Comparison of ENCODE assay signal across 8 mouse cellular contexts in genomic region chr17:5440159-5440971, GRCm38 (mm10). TPM values are rescaled to one million over a fixed set of nuclear protein-coding genes. Genes with fewer than 3 reads are reported as not detected.
DNase-seq lines count a peak whose midpoint lies in the region; ATAC-seq and TF ChIP-seq lines count a peak whose summit lies in the region.

Gene Tmem242 (minus strand): TSS chr17:5440259.

- H3K4me3 ChIP-seq in bone marrow, adult 2 months (replicated peaks; ENCODE audit: control insufficient read depth, low read depth, low read length) = peak within 1 kb of the TSS; percentile 79
- H3K4me3 ChIP-seq in embryonic facial prominence, embryonic 15.5 days (replicated peaks) = peak within 1 kb of the TSS; percentile 75
- peak within 1 kb of the TSS; percentile 70 for H3K4me3 ChIP-seq in limb, embryonic 14.5 days (replicated peaks; ENCODE audit: low read length)
- H3K4me3 ChIP-seq in midbrain, postnatal 0 days (ENCODE audit: low read depth, low read length) = peak within 1 kb of the TSS; percentile 67

- no peaks in the 10 kb centered on the region; the same call in 1 of the 2 replicates for H3K4me1 ChIP-seq in bone marrow, adult 2 months (ENCODE audit: control insufficient read depth, insufficient read depth, low read length)
- peaks cover 12% of the 10 kb centered on the region for H3K4me1 ChIP-seq in embryonic facial prominence, embryonic 15.5 days
- peaks cover 4% of the 10 kb centered on the region for H3K4me1 ChIP-seq in limb, embryonic 14.5 days (ENCODE audit: control insufficient read depth, insufficient read depth, low read length)
- no peaks in the 10 kb centered on the region for H3K4me1 ChIP-seq in midbrain, postnatal 0 days (ENCODE audit: insufficient read depth, low read length)

- under 1% methylated on average over 27 of the region's 27 CpGs for WGBS in bone marrow, adult 2 months
- under 1% methylated on average over 27 of the region's 27 CpGs for WGBS in embryonic facial prominence, embryonic 15.5 days
- under 1% methylated on average over 27 of the region's 27 CpGs for WGBS in limb, embryonic 14.5 days
- WGBS in midbrain, postnatal 0 days = 0% methylated on average over 27 of the region's 27 CpGs

- peak within 1 kb of the TSS; percentile 87 for H3K9ac ChIP-seq in embryonic facial prominence, embryonic 15.5 days
- H3K9ac ChIP-seq in limb, embryonic 14.5 days (ENCODE audit: low read depth, low read length, severe bottlenecking) = peak within 1 kb of the TSS; percentile 77
- H3K9ac ChIP-seq in midbrain, postnatal 0 days (replicated peaks; ENCODE audit: low read length, poor library complexity, severe bottlenecking) = peak within 1 kb of the TSS; percentile 76

- H3K9me3 ChIP-seq in embryonic facial prominence, embryonic 15.5 days (replicated peaks) = no peaks in the 10 kb centered on the region
- H3K9me3 ChIP-seq in limb, embryonic 14.5 days (ENCODE audit: control insufficient read depth, low read length) = no peaks in the 10 kb centered on the region
- no peaks in the 10 kb centered on the region for H3K9me3 ChIP-seq in midbrain, postnatal 0 days (ENCODE audit: low read length)

- H3K27me3 ChIP-seq in embryonic facial prominence, embryonic 15.5 days = no peaks in the 10 kb centered on the region
- H3K27me3 ChIP-seq in limb, embryonic 14.5 days (ENCODE audit: control insufficient read depth, insufficient read depth, low read length) = no peaks in the 10 kb centered on the region
- H3K27me3 ChIP-seq in midbrain, postnatal 0 days (ENCODE audit: insufficient read depth, low read length) = no peaks in the 10 kb centered on the region

- no peaks in the 10 kb centered on the region for H3K36me3 ChIP-seq in embryonic facial prominence, embryonic 15.5 days
- peaks cover 6% of the 10 kb centered on the region for H3K36me3 ChIP-seq in limb, embryonic 14.5 days (ENCODE audit: control insufficient read depth, insufficient read depth, low read length)
- H3K36me3 ChIP-seq in midbrain, postnatal 0 days (ENCODE audit: insufficient read depth, low read length) = peaks cover 6% of the 10 kb centered on the region; the same call in 1 of the 2 replicates

- DNase-seq in 416B (ENCODE audit: low read depth) = peak; percentile 94
- DNase-seq in heart, adult 8-10 months (ENCODE audit: low spot score) = peak; percentile 93
- DNase-seq in kidney, adult 9 months = peak; percentile 96
- peak; percentile 93 for DNase-seq in limb, embryonic 14.5 days (ENCODE audit: low spot score)
- DNase-seq in midbrain, postnatal 0 days (ENCODE audit: low spot score) = peak; percentile 94
- DNase-seq in spleen, postnatal 14 days (ENCODE audit: low spot score in 2 of 2) = peak; percentile 72 to 87

- peak within 1 kb of the TSS; percentile 45; the same call in 1 of the 2 replicates for H3K27ac ChIP-seq in bone marrow, adult 2 months (ENCODE audit: control insufficient read depth, insufficient read depth, low read depth, low read length, poor library complexity)
- peak within 1 kb of the TSS; percentile 86 for H3K27ac ChIP-seq in embryonic facial prominence, embryonic 15.5 days (replicated peaks)
- H3K27ac ChIP-seq in limb, embryonic 14.5 days (replicated peaks; ENCODE audit: low read depth, low read length) = peak within 1 kb of the TSS; percentile 70
- peak within 1 kb of the TSS; percentile 65 for H3K27ac ChIP-seq in midbrain, postnatal 0 days (ENCODE audit: low read depth, low read length)

- TF ChIP-seq POLR2A in bone marrow, adult 2 months (IDR thresholded peaks at IDR 0.05; ENCODE audit: borderline replicate concordance, control insufficient read depth, low read depth, low read length) = no peak
- TF ChIP-seq POLR2A in limb, embryonic 14.5 days (IDR thresholded peaks at IDR 0.05; ENCODE audit: borderline replicate concordance, extremely low read depth, insufficient read depth, insufficient read length) = peak; percentile 44; the same call in 1 of the 2 replicates

- H3K4me2 ChIP-seq in embryonic facial prominence, embryonic 15.5 days (replicated peaks) = peak within 1 kb of the TSS; percentile 77
- peak within 1 kb of the TSS; percentile 75 for H3K4me2 ChIP-seq in limb, embryonic 14.5 days (replicated peaks; ENCODE audit: low read depth, low read length, severe bottlenecking)
- H3K4me2 ChIP-seq in midbrain, postnatal 0 days (ENCODE audit: low read depth, low read length, poor library complexity, severe bottlenecking) = peak within 1 kb of the TSS; percentile 78

- TF ChIP-seq CTCF in bone marrow, adult 2 months (IDR thresholded peaks at IDR 0.05; ENCODE audit: control insufficient read depth, insufficient read depth, low read length) = peak; percentile 53
- peak; percentile 77 for TF ChIP-seq CTCF in midbrain, postnatal 0 days (IDR thresholded peaks at IDR 0.05)

- peak; percentile 80 for ATAC-seq in embryonic facial prominence, embryonic 15.5 days (ENCODE audit: insufficient number of reproducible peaks, low FRiP score, low TSS enrichment, low read depth)
- peak; percentile 95 for ATAC-seq in limb, embryonic 14.5 days (ENCODE audit: low FRiP score, low read depth)
- ATAC-seq in midbrain, postnatal 0 days (ENCODE audit: low FRiP score) = peak; percentile 89

RNA-seq across cellular contexts. Expression of gene Tmem242, which starts in this region (rescaled TPM):
- 22.8 and 33.6 TPM in 2 replicates for polyA plus RNA-seq in bone marrow, adult 2 months (2011; ENCODE audit: insufficient read depth, insufficient read length, low replicate concordance, missing spikeins)
- 115 and 119 TPM in 2 replicates for polyA plus RNA-seq in embryonic facial prominence, embryonic 15.5 days (2015; fragmentation: Nextera tagmentation; extraction: Ambion mirVana)
- total RNA-seq in heart, adult 8-10 months (2022) = 100 to 1,000 TPM; 163 to 170 (median 167) TPM
- 28.0 and 34.2 TPM in 2 replicates for polyA plus RNA-seq in limb, embryonic 14.5 days (2012; rRNA removed)
- polyA plus RNA-seq in limb, embryonic 14.5 days (2014; fragmentation: Nextera tagmentation; extraction: Ambion mirVana) = 115 and 122 TPM in 2 replicates
- total RNA-seq in midbrain, postnatal 0 days (2014; rRNA removed) = 61.4 and 75.8 TPM in 2 replicates
- 123 and 129 TPM in 2 replicates for polyA plus RNA-seq in midbrain, postnatal 0 days (2015; fragmentation: Nextera tagmentation; extraction: Ambion mirVana)

Comparison
In these comparisons a context has a peak if more than half of its experiments do, and no peak if none do; other contexts are left out.
1. Peak in every context shown above with its lines: DNase-seq, ATAC-seq, H3K4me3 ChIP-seq and H3K27ac ChIP-seq.